Mouse (Mus musculus) liver, embryonic 13.5 days (tissue): ENCODE results near the gene Lrrc66. TPM values are rescaled to one million over a fixed set of nuclear protein-coding genes. Genes with fewer than 3 reads are reported as not detected.
A peak's percentile ranks its signal among the peaks of the same experiment; 100 is the strongest.

Experiments used
- ATAC-seq: fragments of 200-750 bp; cut with Nextera tagmentation; 2 replicates; pipeline ENCODE4 v1.8.0; 2017; ENCODE audit warnings: low read depth, mild to moderate bottlenecking, moderate number of reproducible peaks, moderate library complexity
- DNase-seq: peaks from one replicate; pipeline ENCODE4 v3.0.0; 2022
- H3K27ac ChIP-seq: fragments of 300-500 bp; sonication (generic); 2 replicates; pipeline ENCODE4 v1.5.1; 2015; ENCODE audit warnings: moderate library complexity, mild to moderate bottlenecking, inconsistent platforms
- H3K27me3 ChIP-seq: fragments of 300-500 bp; sonication (generic); 2 replicates; pipeline ENCODE4 v1.6.1; 2015; ENCODE audit warnings: mild to moderate bottlenecking, inconsistent platforms
- H3K36me3 ChIP-seq: fragments of 300-500 bp; sonication (generic); 2 replicates; pipeline ENCODE4 v1.6.1; 2015; ENCODE audit warnings: mild to moderate bottlenecking, inconsistent platforms
- H3K4me1 ChIP-seq: fragments of 300-500 bp; sonication (generic); replicated peaks from 2 replicates; pipeline ENCODE4 v1.6.1; 2015; ENCODE audit warnings: inconsistent platforms
- H3K4me2 ChIP-seq: fragments of 300-500 bp; sonication (generic); 2 replicates; pipeline ENCODE4 v1.6.1; 2015; ENCODE audit warnings: inconsistent platforms, mild to moderate bottlenecking, moderate library complexity
- H3K4me3 ChIP-seq: fragments of 300-500 bp; sonication (generic); replicated peaks from 2 replicates; pipeline ENCODE4 v1.5.1; 2015; ENCODE audit warnings: mild to moderate bottlenecking, inconsistent platforms
- H3K9ac ChIP-seq: fragments of 300-500 bp; sonication (generic); 2 replicates; pipeline ENCODE4 v1.6.1; 2015; ENCODE audit warnings: mild to moderate bottlenecking, inconsistent platforms
- H3K9me3 ChIP-seq: fragments of 300-500 bp; sonication (generic); replicated peaks from 2 replicates; pipeline ENCODE4 v1.6.1; 2016; ENCODE audit warnings: inconsistent platforms
- WGBS: fragments of 180-500 bp; shearing (Covaris S2); methylation state at CpG from one replicate; pipeline ENCODE4 v1.1.7; 2015; ENCODE audit not compliant: insufficient replicate concordance; 5-methylcytosine and 5-hydroxymethylcytosine counted together
- polyA plus RNA-seq: library from polyadenylated mRNA; unstranded; fragments of >200 nt; fragmentation: Nextera tagmentation; extraction: Ambion mirVana; gene quantifications from 2 replicates; pipeline ENCODE4 v1.2.1, GENCODE M21; 2015

The Lrrc66 gene
- 0.21 and 0.25 TPM in 2 replicates for polyA plus RNA-seq

GRCm38 (mm10) chr5:73632291-73632690 is at the start of gene Lrrc66:
Gene Lrrc66, minus strand, starts transcription at chr5:73632526.
- no peaks in the 10 kb centered on the region for H3K27me3 ChIP-seq
- H3K4me1 ChIP-seq: peaks cover 8% of the 10 kb centered on the region
- WGBS: 59% methylated on average over 8 of the region's 8 CpGs
- DNase-seq (no peak), ATAC-seq (no peak)
- H3K9me3 ChIP-seq: no peaks in the 10 kb centered on the region; the same call in 1 of the 2 replicates
- no peak within 1 kb of the TSS for H3K9ac ChIP-seq
- no peak within 1 kb of the TSS for H3K27ac ChIP-seq
- H3K4me2 ChIP-seq: no peak within 1 kb of the TSS
- 0 out of 2 replicates have a peak, but pooled peaks cover 2% of the 10 kb centered on the region for H3K36me3 ChIP-seq
- no peak within 1 kb of the TSS for H3K4me3 ChIP-seq

GRCm38 (mm10) chr5:73676626-73677025 is 44.3 kb upstream of the Lrrc66 start:
- Histone ChIP-seq H3K27me3 (no peaks in the 10 kb centered on the region), H3K4me2 (no peak overlapping the region), H3K4me1 (no peaks in the 10 kb centered on the region), H3K36me3 (no peaks in the 10 kb centered on the region), H3K4me3 (no peak overlapping the region), H3K9me3 (no peaks in the 10 kb centered on the region), H3K9ac (no peak overlapping the region), H3K27ac (no peak overlapping the region)
- WGBS: 70% methylated on average over 13 of the region's 13 CpGs
- ATAC-seq (no peak), DNase-seq (no peak)

DNA sequence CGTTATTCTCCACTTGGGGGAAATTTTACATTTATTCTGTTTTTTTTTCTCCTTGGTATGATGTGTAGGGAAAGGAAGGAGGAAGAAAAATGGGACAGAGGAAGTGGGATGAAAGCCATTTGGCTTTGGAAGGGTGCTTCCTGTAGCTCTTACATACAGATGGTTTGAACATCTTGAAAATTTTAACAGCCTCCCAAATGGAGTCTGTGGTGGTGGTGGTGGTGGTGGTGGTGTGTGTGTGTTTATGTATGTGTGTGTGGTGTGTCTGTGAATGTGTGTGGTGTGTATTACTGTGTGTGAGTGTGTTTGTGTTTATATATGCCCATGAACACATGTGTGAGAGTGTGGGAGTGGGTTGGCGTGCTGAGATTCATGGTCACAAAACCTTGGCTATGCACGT is 43.3 kb upstream of the Lrrc66 start:
- Histone ChIP-seq H3K27ac (no peak overlapping the region), H3K9ac (no peak overlapping the region), H3K27me3 (no peaks in the 10 kb centered on the region), H3K4me2 (no peak overlapping the region), H3K9me3 (no peaks in the 10 kb centered on the region), H3K4me1 (no peaks in the 10 kb centered on the region), H3K4me3 (no peak overlapping the region), H3K36me3 (no peaks in the 10 kb centered on the region)
- no peak for DNase-seq
- WGBS: 64% methylated on average over 3 of the region's 3 CpGs
- ATAC-seq: no peak

GRCm38 (mm10) chr5:73669386-73669785 is 37.1 kb upstream of the Lrrc66 start:
- Histone ChIP-seq H3K36me3 (no peaks in the 10 kb centered on the region), H3K4me2 (no peak overlapping the region), H3K9me3 (no peaks in the 10 kb centered on the region), H3K27ac (no peak overlapping the region), H3K4me1 (no peaks in the 10 kb centered on the region), H3K9ac (no peak overlapping the region), H3K4me3 (no peak overlapping the region), H3K27me3 (no peaks in the 10 kb centered on the region)
- WGBS: 53% methylated on average over 26 of the region's 26 CpGs
- no peak for DNase-seq
- ATAC-seq: no peak

GRCm38 (mm10) chr5:73667877-73668276 is 35.6 kb upstream of the Lrrc66 start:
- no peaks in the 10 kb centered on the region for H3K9me3 ChIP-seq
- no peak for ATAC-seq
- 60% methylated on average over 2 of the region's 2 CpGs for WGBS
- no peaks in the 10 kb centered on the region for H3K36me3 ChIP-seq
- no peaks in the 10 kb centered on the region for H3K27me3 ChIP-seq
- no peaks in the 10 kb centered on the region for H3K4me1 ChIP-seq
- no peak overlapping the region for H3K4me2 ChIP-seq
- H3K4me3 ChIP-seq: no peak overlapping the region
- no peak for DNase-seq
- H3K27ac ChIP-seq: no peak overlapping the region
- no peak overlapping the region for H3K9ac ChIP-seq

DNA sequence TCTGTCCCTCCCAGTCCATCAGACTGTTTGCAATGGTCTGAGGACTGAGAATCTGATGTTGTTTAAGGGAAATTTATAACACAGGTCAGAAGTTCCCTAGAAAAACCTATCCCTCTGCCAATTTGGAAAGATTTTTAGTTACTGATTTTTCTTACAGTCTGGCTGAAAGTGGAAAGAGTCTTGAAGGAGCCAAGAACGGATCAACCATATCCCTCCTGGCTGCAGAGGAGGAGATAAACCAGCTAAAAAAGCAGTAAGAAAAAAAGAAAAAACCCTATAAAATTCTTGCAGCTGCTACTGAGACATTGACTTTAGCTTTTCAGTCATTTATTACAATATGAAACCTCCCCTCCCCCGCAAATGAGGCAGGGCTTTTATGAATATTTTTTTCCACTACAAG is 34.4 kb upstream of the Lrrc66 start:
- WGBS: 61% methylated on average over 2 of the region's 2 CpGs
- Histone ChIP-seq H3K9me3 (no peaks in the 10 kb centered on the region), H3K27me3 (no peaks in the 10 kb centered on the region), H3K4me1 (no peaks in the 10 kb centered on the region), H3K27ac (no peak overlapping the region), H3K36me3 (no peaks in the 10 kb centered on the region), H3K9ac (no peak overlapping the region), H3K4me2 (no peak overlapping the region), H3K4me3 (no peak overlapping the region)
- ATAC-seq (no peak), DNase-seq (no peak)

DNA sequence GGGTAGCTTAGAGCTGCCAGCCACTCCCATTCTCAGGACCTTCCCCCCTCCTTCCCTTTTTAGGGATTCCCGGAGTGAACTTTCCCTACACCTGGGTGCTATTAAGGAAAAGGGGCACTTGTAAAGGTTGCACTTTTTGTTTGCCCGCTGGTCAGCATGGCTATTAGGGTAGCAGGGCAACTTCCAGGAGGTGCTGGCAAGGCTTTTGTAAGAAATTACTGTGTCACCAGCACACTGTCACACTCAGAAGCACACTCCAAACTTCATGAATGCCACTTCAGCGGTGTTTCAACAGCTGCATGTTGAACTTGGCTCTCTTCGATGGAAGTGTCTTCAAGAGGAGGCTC is 19.5 kb upstream of the Lrrc66 start:
- Histone ChIP-seq H3K4me3 (peak overlapping the region; percentile 54), H3K9me3 (no peaks in the 10 kb centered on the region), H3K9ac (no peak overlapping the region), H3K36me3 (no peaks in the 10 kb centered on the region), H3K27ac (no peak overlapping the region), H3K4me1 (peaks cover 30% of the 10 kb centered on the region), H3K27me3 (peaks cover 75% of the 10 kb centered on the region), H3K4me2 (peak overlapping the region; percentile 77)
- DNase-seq (no peak), ATAC-seq (no peak)
- WGBS: 2% methylated on average over 4 of the region's 4 CpGs

GRCm38 (mm10) chr5:73651061-73651854 is 18.9 kb upstream of the Lrrc66 start, which contains the start of gene Spata18:
Gene Spata18, plus strand, starts transcription at chr5:73651379.
- Histone ChIP-seq H3K4me1 (peaks cover 33% of the 10 kb centered on the region), H3K27me3 (peaks cover 81% of the 10 kb centered on the region), H3K9me3 (no peaks in the 10 kb centered on the region), H3K4me3 (peak within 1 kb of the TSS; percentile 54), H3K36me3 (no peaks in the 10 kb centered on the region), H3K9ac (0 out of 2 replicates have a peak within 1 kb of the TSS, but pooled peaks have one; percentile 33), H3K4me2 (peak within 1 kb of the TSS; percentile 77), H3K27ac (no peak within 1 kb of the TSS)
- ATAC-seq (no peak), DNase-seq (no peak)
- WGBS: under 1% methylated on average over 57 of the region's 57 CpGs

DNA sequence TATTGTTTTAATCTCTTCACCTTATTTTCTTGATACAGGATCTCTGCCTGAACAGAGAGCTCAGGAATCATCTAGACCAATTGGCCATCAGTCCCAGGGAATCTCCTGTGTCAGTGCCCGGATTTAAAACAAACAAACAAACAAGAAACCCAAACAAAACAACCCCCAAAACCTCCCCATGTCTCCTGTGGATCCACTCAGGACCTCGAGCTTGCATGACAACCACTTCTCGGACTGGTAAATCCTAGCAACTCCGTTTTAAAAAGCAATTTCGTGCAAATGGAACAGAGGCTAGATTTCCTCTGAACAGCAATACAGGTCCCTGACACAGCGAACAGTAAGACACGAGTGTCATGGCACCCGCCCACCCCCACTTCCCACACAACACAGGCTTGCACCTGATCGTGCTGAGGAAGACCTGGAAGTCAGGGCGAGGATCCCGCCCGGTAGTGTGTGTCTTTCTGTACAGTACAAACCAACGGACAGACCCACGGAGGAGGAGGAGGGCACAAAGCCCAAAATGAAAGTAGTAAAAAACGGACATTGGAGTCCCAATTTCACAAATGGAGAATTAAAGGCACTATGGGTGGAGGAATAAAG is 18.1 kb upstream of the Lrrc66 start:
- Histone ChIP-seq H3K4me2 (peak overlapping the region; percentile 77), H3K4me3 (peak overlapping the region; percentile 54), H3K9ac (no peak overlapping the region), H3K27me3 (peaks cover 88% of the 10 kb centered on the region), H3K9me3 (no peaks in the 10 kb centered on the region), H3K4me1 (peaks cover 33% of the 10 kb centered on the region), H3K36me3 (no peaks in the 10 kb centered on the region), H3K27ac (no peak overlapping the region)
- ATAC-seq (no peak), DNase-seq (no peak)
- WGBS: 1% methylated on average over 15 of the region's 15 CpGs

GRCm38 (mm10) chr5:73647261-73647900 is 15.1 kb upstream of the Lrrc66 start, which contains the start of gene Sgcb:
Gene Sgcb, minus strand, starts transcription at chr5:73647790.
- Histone ChIP-seq H3K9ac (peak within 1 kb of the TSS; percentile 60), H3K9me3 (no peaks in the 10 kb centered on the region), H3K4me1 (peaks cover 33% of the 10 kb centered on the region), H3K27me3 (peaks cover 70% of the 10 kb centered on the region), H3K4me2 (peak within 1 kb of the TSS; percentile 82), H3K4me3 (peak within 1 kb of the TSS; percentile 66), H3K36me3 (no peaks in the 10 kb centered on the region), H3K27ac (no peak within 1 kb of the TSS)
- ATAC-seq (peak; percentile 77), DNase-seq (peak; percentile 55)
- WGBS: under 1% methylated on average over 61 of the region's 62 CpGs

- H3K36me3 ChIP-seq: no peaks in the 10 kb centered on the region
- DNase-seq (no peak), ATAC-seq (no peak)
- 53% methylated on average over 4 of the region's 4 CpGs for WGBS
- peaks cover 18% of the 10 kb centered on the region for H3K27me3 ChIP-seq
- H3K27ac ChIP-seq: no peak overlapping the region
- H3K4me2 ChIP-seq: no peak overlapping the region
- H3K9me3 ChIP-seq: no peaks in the 10 kb centered on the region
- no peak overlapping the region for H3K9ac ChIP-seq
- no peak overlapping the region for H3K4me3 ChIP-seq
- H3K4me1 ChIP-seq: peaks cover 5% of the 10 kb centered on the region
Measured at GRCm38 (mm10) chr5:73642091-73642490, 9.8 kb upstream of the Lrrc66 start.
